Mouse (Mus musculus) midbrain, embryonic 11.5 days (tissue): ENCODE measurements at regions not wholly inside any gene's neighbourhood (a gene's known extent, or its start where the extent isn't known, plus 50 kb on each side); places are given as distances from the start of the nearest gene placed in this dataset.

Experiments used
- ATAC-seq: fragments of 200-750 bp; cut with Nextera tagmentation; 2 replicates; pipeline ENCODE4 v1.8.0; 2017; ENCODE audit warnings: moderate TSS enrichment, moderate library complexity; ENCODE audit not compliant: low FRiP score
- DNase-seq: peaks from one replicate; pipeline ENCODE4 v3.0.0; 2015; ENCODE audit warnings: low spot score; ENCODE audit errors: missing footprints
- H3K27ac ChIP-seq: fragments of 300-500 bp; sonication (generic); 2 replicates; pipeline ENCODE4 v1.5.1; 2014; ENCODE audit warnings: low read depth, low read length
- H3K27me3 ChIP-seq: fragments of 300-500 bp; sonication (generic); 2 replicates; pipeline ENCODE4 v1.6.1; 2014; ENCODE audit warnings: mild to moderate bottlenecking, low read length, moderate library complexity, mixed read lengths; ENCODE audit not compliant: control insufficient read depth, insufficient read depth
- H3K36me3 ChIP-seq: fragments of 300-500 bp; sonication (generic); 2 replicates; pipeline ENCODE4 v1.6.1; 2014; ENCODE audit warnings: mild to moderate bottlenecking, low read length, moderate library complexity, mixed read lengths; ENCODE audit not compliant: control insufficient read depth, insufficient read depth
- H3K4me1 ChIP-seq: fragments of 300-500 bp; sonication (generic); 2 replicates; pipeline ENCODE4 v1.6.1; 2014; ENCODE audit warnings: low read length; ENCODE audit not compliant: control insufficient read depth, insufficient read depth
- H3K4me2 ChIP-seq: fragments of 300-500 bp; sonication (generic); 2 replicates; pipeline ENCODE4 v1.6.1; 2014; ENCODE audit warnings: mild to moderate bottlenecking, moderate library complexity
- H3K4me3 ChIP-seq: fragments of 300-500 bp; sonication (generic); 2 replicates; pipeline ENCODE4 v1.5.1; 2014; ENCODE audit warnings: low read depth, low read length
- H3K9ac ChIP-seq: fragments of 300-500 bp; sonication (generic); 2 replicates; pipeline ENCODE4 v1.6.1; 2014; ENCODE audit warnings: low read length
- H3K9me3 ChIP-seq: fragments of 300-500 bp; sonication (generic); 2 replicates; pipeline ENCODE4 v1.6.1; 2016; ENCODE audit warnings: low read length; ENCODE audit not compliant: control insufficient read depth
- WGBS: fragments of 180-500 bp; shearing (Covaris S2); extraction: QIAGEN DNeasy Blood & Tissue Kit; methylation state at CpG from one replicate; pipeline ENCODE4 v1.1.7; 2014; 5-methylcytosine and 5-hydroxymethylcytosine counted together

DNA sequence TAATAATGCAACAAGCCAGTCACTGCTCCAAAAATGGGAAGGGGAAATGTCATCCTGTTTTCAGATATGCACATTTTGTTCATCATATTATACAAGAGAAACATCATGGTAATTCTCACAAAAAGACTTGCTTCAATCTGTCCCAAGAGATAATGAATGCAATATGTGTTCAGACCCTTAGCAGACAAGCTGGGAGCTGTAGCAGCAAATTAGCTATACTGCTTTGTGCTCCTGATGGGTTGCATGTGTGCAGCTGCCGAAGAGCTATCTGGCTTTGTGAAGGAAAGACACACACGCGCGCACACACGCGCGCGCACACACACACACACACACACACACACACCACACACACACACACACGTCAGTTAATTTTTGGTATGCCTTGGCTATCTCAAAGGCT, 441.9 kb downstream of the Tm4sf1 start:
- Histone ChIP-seq H3K4me3 (no peak overlapping the region), H3K27me3 (no peaks in the 10 kb centered on the region), H3K9me3 (no peaks in the 10 kb centered on the region), H3K4me1 (no peaks in the 10 kb centered on the region), H3K9ac (no peak overlapping the region), H3K4me2 (no peak overlapping the region), H3K36me3 (no peaks in the 10 kb centered on the region), H3K27ac (no peak overlapping the region)
- no peak for ATAC-seq
- DNase-seq: peak; percentile 56
- 92% methylated on average over 9 of the region's 9 CpGs for WGBS

DNA sequence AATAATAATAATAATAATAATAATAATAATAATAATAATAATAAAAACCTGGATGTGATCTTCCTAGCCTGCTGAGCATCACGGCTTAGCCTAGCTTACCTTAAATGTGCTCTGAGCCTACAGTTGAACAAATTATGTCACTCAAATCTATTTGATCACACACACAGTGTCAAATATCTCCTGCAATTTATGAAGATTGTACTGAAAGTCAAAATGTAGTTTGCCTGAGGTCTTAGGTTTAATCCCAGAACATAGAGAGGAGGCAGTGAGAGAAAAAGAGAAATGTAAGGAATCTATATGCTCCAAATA, 456.4 kb downstream of the Tm4sf1 start:
- WGBS: 88% methylated on average over 1 of the region's 1 CpGs
- Histone ChIP-seq H3K9ac (no peak overlapping the region), H3K4me3 (no peak overlapping the region), H3K27ac (no peak overlapping the region), H3K4me1 (peaks cover 2% of the 10 kb centered on the region; the same call in 1 of the 2 replicates), H3K36me3 (no peaks in the 10 kb centered on the region), H3K9me3 (no peaks in the 10 kb centered on the region), H3K4me2 (no peak overlapping the region), H3K27me3 (no peaks in the 10 kb centered on the region)
- DNase-seq (no peak), ATAC-seq (no peak)

DNA sequence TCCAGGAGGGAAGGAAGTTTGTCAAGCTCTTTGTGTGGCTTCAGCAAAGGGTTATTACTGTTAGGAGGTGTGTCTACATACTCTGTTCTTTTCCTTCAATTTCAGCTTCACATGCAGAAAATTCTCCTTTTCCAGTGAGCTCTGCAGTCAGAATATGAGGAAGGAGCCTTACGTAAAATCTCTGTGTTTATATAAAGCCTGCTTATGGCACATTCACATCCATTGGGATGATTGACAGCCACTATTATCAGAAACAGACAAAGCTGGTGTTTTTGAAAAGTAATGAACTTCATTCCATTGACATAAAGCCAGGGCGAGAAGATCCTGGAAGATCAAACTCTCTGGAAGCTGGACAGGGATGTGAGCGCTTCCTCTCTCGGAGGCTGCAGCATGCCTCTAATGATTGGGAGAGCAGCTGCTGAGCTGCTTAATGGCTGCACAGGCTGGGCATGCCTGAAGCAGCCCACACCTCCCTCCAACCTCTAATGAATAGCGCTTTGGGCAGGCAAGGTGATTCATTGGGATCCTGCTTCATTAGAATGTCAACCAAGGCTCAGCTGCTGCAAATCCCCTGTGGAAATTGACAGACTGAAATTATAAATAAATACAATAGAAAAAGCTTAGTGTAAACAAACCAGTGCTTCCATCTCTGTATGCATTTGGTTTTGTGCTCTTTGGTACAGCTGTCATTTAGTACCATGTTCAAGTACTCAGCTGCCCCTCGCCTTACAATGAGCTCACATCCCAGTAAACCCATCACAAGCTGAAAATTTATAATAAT, 456.9 kb downstream of the Tm4sf1 start:
- Histone ChIP-seq H3K4me3 (no peak overlapping the region), H3K27me3 (no peaks in the 10 kb centered on the region), H3K36me3 (no peaks in the 10 kb centered on the region), H3K9me3 (no peaks in the 10 kb centered on the region), H3K4me1 (peaks cover 2% of the 10 kb centered on the region; the same call in 1 of the 2 replicates), H3K27ac (peak overlapping the region; percentile 9; the same call in 1 of the 2 replicates), H3K9ac (no peak overlapping the region), H3K4me2 (no peak overlapping the region)
- ATAC-seq (peak; percentile 93), DNase-seq (peak; percentile 87)
- 43% methylated on average over 6 of the region's 6 CpGs for WGBS

DNA sequence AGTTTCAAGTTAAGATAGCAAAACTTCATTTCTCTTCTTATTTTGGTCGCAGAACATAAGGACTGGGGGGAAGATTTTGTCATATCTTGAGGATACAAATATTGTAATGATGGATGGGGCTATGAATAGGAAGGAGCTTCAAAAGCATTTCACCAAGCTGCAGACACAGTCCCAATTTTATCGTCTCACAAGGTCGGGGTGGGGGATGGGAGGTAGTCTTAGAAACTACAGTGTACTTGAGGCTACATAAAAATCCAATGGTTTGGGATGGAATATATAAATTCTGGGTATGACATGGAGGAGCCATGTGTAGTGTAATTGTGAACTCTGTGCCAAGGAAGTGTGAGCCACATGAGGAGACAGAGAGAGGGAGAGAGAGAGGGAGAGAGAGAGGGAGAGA, 464.6 kb downstream of the Tm4sf1 start:
- H3K4me1 ChIP-seq: no peaks in the 10 kb centered on the region
- no peaks in the 10 kb centered on the region for H3K9me3 ChIP-seq
- DNase-seq: no peak
- no peak overlapping the region for H3K4me3 ChIP-seq
- no peak for ATAC-seq
- H3K4me2 ChIP-seq: no peak overlapping the region
- no peaks in the 10 kb centered on the region for H3K27me3 ChIP-seq
- 88% methylated on average over 3 of the region's 3 CpGs for WGBS
- H3K27ac ChIP-seq: no peak overlapping the region
- H3K9ac ChIP-seq: no peak overlapping the region
- H3K36me3 ChIP-seq: no peaks in the 10 kb centered on the region

DNA sequence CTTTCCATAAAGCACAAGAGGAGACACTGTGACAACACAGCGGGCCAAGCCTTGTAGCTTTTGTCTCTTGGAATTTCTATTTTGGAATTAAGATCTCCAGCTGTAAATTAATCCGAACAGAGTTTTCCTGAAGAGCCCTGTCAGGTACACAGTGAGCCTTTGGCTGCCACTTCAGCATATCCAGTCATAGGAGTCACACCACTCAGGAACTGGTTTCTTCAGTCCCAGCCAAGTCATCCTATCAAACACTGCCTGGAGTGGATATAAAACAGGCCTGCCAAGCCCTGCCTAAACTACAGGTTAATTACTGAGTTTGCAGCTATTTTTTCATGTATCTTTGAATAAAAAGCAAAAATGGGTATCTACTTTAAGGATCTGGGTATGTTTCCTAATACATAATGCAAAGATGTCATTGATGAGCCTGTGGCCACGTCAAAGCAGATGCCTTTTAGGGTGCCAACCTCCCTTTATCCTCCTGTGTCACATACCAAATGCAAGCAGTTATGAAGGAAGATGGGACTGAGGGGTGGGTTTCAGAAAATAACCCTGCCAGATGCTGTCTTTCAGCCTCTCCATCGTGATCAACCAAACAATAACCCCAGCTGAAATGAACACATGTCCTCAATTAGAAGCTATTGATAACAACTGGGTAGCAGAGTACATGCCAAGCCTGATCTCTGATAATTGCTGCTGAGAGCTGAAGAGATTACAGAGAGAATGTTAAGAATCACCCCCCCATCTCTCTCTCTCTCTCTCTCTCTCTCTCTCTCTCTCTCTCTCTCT, 471.3 kb downstream of the Tm4sf1 start:
- Histone ChIP-seq H3K27ac (no peak overlapping the region), H3K9me3 (no peaks in the 10 kb centered on the region), H3K4me1 (no peaks in the 10 kb centered on the region), H3K27me3 (no peaks in the 10 kb centered on the region), H3K36me3 (no peaks in the 10 kb centered on the region), H3K4me3 (no peak overlapping the region), H3K9ac (no peak overlapping the region), H3K4me2 (no peak overlapping the region)
- DNase-seq: no peak
- no peak for ATAC-seq
- WGBS: 73% methylated on average over 4 of the region's 4 CpGs

DNA sequence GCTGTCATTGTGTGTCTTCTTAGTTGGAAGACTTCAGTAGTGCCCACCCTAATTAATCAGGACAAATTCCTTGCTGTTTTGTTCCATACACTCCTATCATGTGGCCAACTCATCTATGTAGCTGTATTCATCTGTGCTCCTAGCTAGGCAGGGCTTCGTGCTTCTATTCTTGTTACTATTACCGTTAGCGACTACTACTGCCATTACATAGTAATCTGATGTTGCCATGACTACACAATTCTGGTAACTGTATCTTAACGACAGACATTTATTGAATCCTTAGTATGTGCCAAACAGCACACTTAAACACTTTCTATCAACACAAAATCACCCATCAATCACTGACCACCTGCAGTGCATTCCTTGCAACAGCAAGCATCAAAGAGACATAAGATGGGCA, 477.6 kb downstream of the Tm4sf1 start:
- Histone ChIP-seq H3K36me3 (no peaks in the 10 kb centered on the region), H3K4me2 (no peak overlapping the region), H3K4me3 (no peak overlapping the region), H3K27ac (no peak overlapping the region), H3K9ac (no peak overlapping the region), H3K9me3 (no peaks in the 10 kb centered on the region), H3K4me1 (no peaks in the 10 kb centered on the region), H3K27me3 (no peaks in the 10 kb centered on the region)
- 92% methylated on average over 4 of the region's 4 CpGs for WGBS
- no peak for DNase-seq
- no peak for ATAC-seq

DNA sequence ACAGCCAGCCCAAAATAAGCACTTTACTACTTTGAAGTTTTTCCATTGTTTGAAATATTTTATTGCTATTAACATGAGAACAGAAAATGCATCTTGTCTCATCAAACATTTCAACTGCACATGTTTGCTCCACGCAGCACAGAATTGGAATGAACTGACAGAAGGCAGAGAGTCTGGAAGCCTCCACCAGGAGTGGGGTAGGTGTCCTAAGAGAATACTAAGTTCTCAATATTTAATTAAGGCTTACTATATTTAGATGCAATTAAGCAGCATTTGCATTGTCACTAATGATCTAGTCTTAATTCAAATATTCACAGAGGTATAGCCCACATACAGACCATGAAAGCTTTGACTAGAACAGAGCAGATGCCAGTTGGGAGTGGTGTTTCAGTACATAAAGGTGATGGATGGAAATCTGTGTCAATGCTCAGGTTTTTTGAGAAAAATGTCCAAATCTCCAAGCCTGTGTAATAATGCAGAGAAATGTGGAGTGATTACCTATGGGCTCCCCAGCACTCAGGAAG, 491.2 kb downstream of the Tm4sf1 start:
- DNase-seq (no peak), ATAC-seq (no peak)
- H3K4me3 ChIP-seq: no peak overlapping the region
- H3K36me3 ChIP-seq: no peaks in the 10 kb centered on the region
- no peaks in the 10 kb centered on the region for H3K27me3 ChIP-seq
- no peak overlapping the region for H3K27ac ChIP-seq
- no peaks in the 10 kb centered on the region for H3K9me3 ChIP-seq
- no peak overlapping the region for H3K4me2 ChIP-seq
- WGBS: 89% methylated on average over 1 of the region's 1 CpGs
- H3K9ac ChIP-seq: no peak overlapping the region
- H3K4me1 ChIP-seq: no peaks in the 10 kb centered on the region

DNA sequence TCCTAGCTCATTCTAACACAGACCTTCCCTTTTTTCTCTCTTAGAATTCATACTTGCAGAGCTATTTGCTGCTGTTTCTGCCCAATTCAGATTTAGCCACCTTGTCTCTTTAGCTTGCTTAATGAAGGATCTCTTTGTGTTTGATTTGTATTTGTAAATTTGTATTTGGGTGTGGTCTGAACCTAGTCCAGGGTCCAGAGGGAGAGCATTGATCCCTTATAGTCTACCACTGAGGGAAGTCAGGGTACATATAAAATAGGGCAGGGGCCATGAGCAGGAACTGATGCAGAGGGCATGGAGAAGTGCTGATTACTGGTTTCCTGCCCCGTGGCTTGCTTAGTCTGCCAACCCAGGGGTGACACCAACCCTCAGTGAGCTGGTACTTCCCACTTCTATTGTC, 508.7 kb downstream of the Tm4sf1 start:
- DNase-seq (no peak), ATAC-seq (no peak)
- Histone ChIP-seq H3K27me3 (no peaks in the 10 kb centered on the region), H3K36me3 (no peaks in the 10 kb centered on the region), H3K9me3 (no peaks in the 10 kb centered on the region), H3K4me2 (no peak overlapping the region), H3K4me3 (no peak overlapping the region), H3K4me1 (no peaks in the 10 kb centered on the region), H3K27ac (no peak overlapping the region), H3K9ac (no peak overlapping the region)
- WGBS: 75% methylated on average over 1 of the region's 1 CpGs

DNA sequence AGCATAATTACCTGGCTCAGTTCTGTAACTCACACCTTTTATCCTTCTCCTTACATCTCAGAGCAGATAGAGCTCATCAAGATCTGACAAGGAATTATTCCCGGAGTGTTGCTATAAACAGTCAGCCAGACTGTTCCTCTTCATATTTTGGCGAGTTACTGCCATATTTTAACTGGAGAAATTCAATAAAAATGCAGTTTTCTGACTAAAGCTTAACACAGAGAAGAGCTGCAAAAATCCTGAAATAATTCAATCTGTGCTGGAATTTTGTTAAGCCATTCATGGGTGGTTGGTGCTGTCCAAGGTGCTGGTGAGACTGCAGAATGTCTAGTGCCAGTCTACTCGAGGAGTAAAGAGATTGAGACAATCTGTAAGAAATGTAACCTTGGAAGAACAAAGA, 512.6 kb downstream of the Tm4sf1 start:
- ATAC-seq (no peak), DNase-seq (no peak)
- Histone ChIP-seq H3K9me3 (no peaks in the 10 kb centered on the region), H3K36me3 (no peaks in the 10 kb centered on the region), H3K4me2 (no peak overlapping the region), H3K9ac (no peak overlapping the region), H3K27me3 (no peaks in the 10 kb centered on the region), H3K27ac (no peak overlapping the region), H3K4me3 (no peak overlapping the region), H3K4me1 (no peaks in the 10 kb centered on the region)
- WGBS: 53% methylated on average over 3 of the region's 3 CpGs
